Mouse (Mus musculus) MEL (cell line): ENCODE measurements around the gene Cdx2.

Experiments
- CTCF ChIP-seq, 3 experiments: IDR thresholded peaks in 2 of 3; conservative IDR thresholded peaks in 1 of 3; 2 replicates each; pipeline ENCODE4 v1.5.1; 2011 to 2012; ENCODE audit warnings: low read length in 3 of 3, low read depth in 2 of 3, mild to moderate bottlenecking in 2 of 3, improper control_type of control experiment in 1 of 3, inconsistent platforms in 1 of 3, mixed read lengths in 1 of 3, moderate library complexity in 1 of 3; ENCODE audit not compliant: control insufficient read depth in 1 of 3, insufficient read depth in 1 of 3, poor library complexity in 1 of 3, severe bottlenecking in 1 of 3
- E2F4 ChIP-seq: IDR thresholded peaks from 2 replicates; pipeline ENCODE4 v1.6.1; 2011; ENCODE audit warnings: low read depth, low read length, improper control_type of control experiment, borderline replicate concordance
- EP300 ChIP-seq, 2 experiments: IDR thresholded peaks; 2 replicates each; pipeline ENCODE4 v1.6.1; 2011; ENCODE audit warnings: improper control_type of control experiment in 2 of 2, low read length in 2 of 2, low read depth in 1 of 2, mild to moderate bottlenecking in 1 of 2
- MAX ChIP-seq: IDR thresholded peaks from 2 replicates; pipeline ENCODE4 v1.6.1; 2011; ENCODE audit warnings: low read length, improper control_type of control experiment
- MYC ChIP-seq: IDR thresholded peaks from 2 replicates; pipeline ENCODE4 v1.6.1; 2011; ENCODE audit warnings: low read depth, mild to moderate bottlenecking, low read length, improper control_type of control experiment, moderate library complexity
- POLR2A ChIP-seq, 2 experiments: IDR thresholded peaks; 2 replicates each; pipeline ENCODE4 v1.6.1; 2011 to 2012; ENCODE audit warnings: low read length in 2 of 2, mild to moderate bottlenecking in 2 of 2, control low read depth in 1 of 2, improper control_type of control experiment in 1 of 2, low read depth in 1 of 2, moderate library complexity in 1 of 2; ENCODE audit not compliant: control insufficient read depth in 1 of 2, insufficient read depth in 1 of 2, poor library complexity in 1 of 2
- RCOR1 ChIP-seq: IDR thresholded peaks from 2 replicates; pipeline ENCODE4 v1.6.1; 2012; ENCODE audit warnings: low read depth, mild to moderate bottlenecking, inconsistent platforms, low read length, improper control_type of control experiment
- SIN3A ChIP-seq: IDR thresholded peaks from 2 replicates; pipeline ENCODE4 v1.6.1; 2012; ENCODE audit warnings: low read length, improper control_type of control experiment, inconsistent platforms

GRCm38 (mm10) chr5:147267434-147267833, 39.6 kb downstream of the Cdx2 start:
- TF ChIP-seq POLR2A (IDR thresholded peaks at IDR 0.05; ENCODE audit: control insufficient read depth in 1 of 2, insufficient read depth in 1 of 2, low read depth in 1 of 2, low read length in 2 of 2, poor library complexity in 1 of 2) = no peak
- TF ChIP-seq MYC = no peak
- TF ChIP-seq SIN3A = no peak
- TF ChIP-seq E2F4 = no peak
- TF ChIP-seq CTCF (IDR thresholded peaks at IDR 0.05 in 2 of 3, conservative IDR thresholded peaks at IDR 0.05 in 1 of 3; ENCODE audit: control insufficient read depth in 1 of 3, insufficient read depth in 1 of 3, low read depth in 2 of 3, low read length in 3 of 3, poor library complexity in 1 of 3, severe bottlenecking in 1 of 3) = no peak
- TF ChIP-seq RCOR1 = no peak
- TF ChIP-seq EP300 (IDR thresholded peaks at IDR 0.05; ENCODE audit: low read depth in 1 of 2, low read length in 2 of 2) = no peak
- TF ChIP-seq MAX = no peak
